Mouse (Mus musculus) mature B cell (primary cell): ENCODE data around the gene Gpr68.

Experiments used
- in situ Hi-C: fragments of 300-500 bp; cut with MboI; formaldehyde crosslinking; loops from 2 replicates; pipeline ENCODE4 v1.14.3; 2019

The Gpr68 gene

DNA sequence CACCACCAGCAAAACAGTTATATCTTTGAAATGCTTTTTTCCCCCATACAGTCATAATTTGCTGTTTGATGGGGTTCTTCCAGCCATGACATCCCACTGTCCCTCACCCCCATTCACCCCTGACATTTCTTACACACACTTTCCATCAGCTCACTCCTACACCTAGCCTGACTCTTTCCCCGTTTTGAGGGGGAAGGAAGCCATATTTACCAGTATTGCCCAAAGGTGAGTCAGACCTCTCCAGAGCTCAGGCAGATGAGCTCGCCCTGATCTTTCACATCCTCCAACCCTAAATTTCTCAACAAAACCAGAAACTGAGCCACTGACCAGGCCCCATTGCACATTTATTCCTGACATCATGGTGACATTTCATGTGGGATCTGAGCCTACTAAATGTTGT is 36.2 kb downstream of the Gpr68 start:
- in situ Hi-C loops = no loop called here

DNA sequence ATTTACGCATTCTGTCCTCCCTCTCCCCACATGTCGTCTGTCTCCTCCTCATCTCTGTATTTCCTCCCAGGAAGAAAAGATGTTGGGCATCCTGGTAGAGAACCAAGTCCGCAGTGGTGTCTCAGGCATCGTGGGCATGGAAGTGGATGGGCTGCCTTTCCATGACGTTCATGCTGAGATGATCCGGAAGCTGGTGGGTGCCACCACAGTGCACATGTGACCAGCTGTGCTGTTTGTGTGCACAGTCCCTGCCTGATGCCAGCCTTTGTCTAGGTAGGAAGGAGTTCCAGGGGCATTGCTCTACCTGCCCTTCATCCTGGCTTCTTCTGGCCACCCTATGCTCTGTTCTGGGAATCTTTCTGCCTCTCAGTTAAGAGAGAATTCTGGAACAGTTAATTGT is 36.8 kb downstream of the Gpr68 start:
- in situ Hi-C loops = no loop called here

DNA sequence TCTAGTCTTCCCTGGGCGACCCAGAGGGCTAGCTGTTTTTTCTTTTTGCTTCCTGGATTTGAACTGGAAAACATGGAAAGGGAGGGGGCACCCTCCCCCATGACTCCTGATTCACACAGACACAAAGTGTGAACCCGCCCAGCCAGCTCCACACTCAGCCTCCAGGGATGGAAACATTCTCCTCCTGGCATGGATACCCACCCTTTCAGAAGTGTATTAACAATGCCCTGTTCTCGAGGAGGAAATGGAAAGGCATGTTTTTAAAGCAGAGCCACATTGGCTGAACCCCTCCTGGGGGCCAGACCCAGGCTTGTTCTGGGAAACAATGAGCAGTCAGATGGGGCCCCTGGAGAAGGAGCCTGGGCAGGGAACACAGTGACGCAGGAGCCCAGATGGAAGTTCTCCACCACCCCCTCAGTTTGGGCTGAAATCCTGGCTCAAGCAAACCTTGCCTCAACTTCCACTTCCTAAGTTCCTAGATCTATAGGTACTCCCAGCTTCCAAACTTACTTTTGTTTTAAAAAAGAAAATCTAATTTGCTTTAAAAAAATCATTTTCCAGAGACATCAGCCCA is 39.9 kb downstream of the Gpr68 start:
- in situ Hi-C loops = no loop called here

DNA sequence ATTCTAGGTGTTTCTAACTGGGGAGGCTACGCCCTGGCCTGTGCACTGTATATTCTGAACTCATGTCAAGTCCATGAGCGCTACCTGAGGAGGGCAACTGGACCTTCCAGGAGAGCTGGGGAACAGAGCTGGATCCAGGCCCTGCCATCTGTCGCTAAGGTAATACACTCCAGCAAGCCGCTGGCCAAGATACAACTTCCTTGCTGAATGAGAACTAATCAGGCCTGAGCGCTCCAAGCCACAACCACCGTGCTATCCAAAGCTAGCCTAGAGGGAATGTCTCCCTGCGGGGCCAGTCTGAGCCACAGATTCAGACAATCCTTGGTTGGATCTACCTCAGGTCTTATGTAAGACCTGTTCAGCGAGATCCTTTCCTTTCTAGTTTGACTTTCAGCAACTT is 40.9 kb downstream of the Gpr68 start:
- in situ Hi-C loops = no loop called here

DNA sequence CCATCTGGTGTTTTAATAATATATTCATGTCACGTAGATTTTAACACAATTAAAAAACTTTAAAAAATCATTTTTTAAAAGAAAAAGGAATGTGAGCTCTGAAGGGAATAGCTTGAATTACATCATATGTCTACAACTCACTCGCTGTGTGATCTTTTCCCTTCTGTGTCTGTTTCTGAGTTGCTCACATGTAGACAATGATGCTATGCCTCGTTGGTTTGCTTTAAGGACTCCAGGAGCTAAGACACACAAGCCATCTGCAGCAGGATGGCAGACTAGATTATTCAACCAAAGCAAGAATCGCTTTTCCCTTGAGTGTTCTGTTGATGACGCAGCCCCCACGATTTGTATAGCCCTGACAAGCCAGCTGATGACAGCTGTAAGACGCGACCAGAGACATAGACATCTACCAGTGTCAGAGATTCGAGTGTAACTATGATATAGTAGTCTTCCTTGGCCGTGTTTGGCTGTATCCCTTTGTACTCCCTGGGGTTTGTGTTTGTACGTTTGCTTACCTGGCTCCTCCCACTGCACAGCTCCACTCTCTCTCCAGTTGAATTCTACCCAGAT is 42.4 kb downstream of the Gpr68 start:
- in situ Hi-C loops = no loop called here

DNA sequence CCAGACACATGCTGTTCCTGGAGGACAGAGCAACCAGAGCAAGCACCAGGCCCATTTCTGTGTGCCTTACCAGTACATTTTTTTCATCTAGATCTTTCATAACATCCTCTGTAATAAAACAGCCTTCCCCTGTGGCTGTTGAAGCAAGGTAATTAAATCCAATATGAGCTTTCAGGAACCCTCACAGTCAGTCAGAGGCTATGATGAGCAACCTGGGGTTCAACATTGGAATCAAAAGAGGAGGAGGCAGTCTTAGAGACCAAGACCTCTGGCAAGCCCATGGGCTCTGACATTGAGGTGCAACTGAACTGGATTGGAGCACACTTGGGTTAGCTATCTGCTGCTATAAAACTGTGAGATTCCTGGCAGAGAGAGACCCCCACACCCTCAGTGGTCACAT is 42.9 kb downstream of the Gpr68 start:
- in situ Hi-C loops = no loop called here

DNA sequence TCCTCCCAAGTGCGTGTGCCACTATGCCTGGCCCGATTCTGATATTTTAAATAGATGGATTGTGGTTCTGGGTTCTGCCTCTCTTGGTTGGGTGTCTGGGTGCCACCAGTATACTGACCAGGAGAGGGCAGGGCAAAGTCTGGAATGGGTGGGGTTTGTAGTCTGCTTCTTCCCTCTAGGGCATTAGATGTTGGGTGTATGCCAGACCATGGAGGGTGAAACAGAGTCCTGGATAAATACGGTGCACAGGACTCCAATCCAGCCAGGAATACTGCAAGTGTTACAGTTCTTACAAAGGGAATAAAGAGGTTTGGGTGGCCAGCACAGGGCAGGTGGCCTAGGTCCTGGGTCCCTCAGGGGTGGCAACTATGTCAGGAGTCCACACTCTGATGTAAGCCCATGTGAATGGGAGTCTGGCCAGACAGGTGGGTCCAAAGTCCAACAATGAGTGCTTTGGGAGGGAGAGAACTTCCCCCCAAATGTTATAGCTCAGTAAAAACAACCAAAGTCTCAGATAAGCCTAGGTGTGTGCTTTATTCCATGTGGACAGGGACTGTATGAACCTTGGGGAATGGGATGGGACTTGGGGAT is 45.0 kb downstream of the Gpr68 start:
- in situ Hi-C loops = no loop called here

DNA sequence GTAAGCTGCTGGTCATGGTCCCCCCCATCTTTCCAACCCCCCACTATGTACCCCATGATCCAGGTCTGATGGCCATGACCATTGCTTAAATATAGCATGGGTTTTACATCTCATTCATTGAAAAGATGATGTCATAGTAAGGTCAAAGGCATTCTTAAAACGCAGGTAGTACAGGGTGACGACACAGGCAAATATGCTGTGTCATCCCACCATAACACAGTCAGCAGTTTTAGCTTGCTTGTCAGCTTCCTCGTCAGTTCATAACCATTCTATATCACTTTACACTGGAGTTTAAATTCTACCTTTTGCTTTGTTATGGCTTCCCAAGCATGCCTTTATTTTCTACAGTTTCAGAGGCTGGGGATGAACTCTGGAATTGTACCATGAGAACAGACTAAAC is 45.7 kb downstream of the Gpr68 start:
- in situ Hi-C loops = no loop called here

DNA sequence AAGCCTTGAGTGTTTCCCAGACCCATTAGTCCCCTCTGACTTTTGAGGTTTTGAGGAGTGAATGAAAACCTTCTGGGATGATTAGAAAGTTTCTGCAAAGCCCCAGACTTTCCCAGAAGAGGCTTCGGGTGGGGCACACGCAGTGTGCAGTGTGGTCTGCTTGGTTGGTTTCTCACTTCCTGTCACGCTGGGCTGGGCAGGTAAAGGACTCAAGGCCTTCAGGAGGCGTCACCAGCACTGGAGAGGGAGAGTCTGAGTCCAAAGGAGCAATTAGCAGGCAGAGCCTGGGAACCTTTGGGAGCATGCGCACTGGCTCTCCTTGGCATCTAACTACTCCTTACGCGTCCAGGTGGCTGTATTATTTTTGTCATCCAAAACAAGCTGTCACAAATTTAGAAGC is 50.2 kb downstream of the Gpr68 start:
- in situ Hi-C loops = no loop called here

DNA sequence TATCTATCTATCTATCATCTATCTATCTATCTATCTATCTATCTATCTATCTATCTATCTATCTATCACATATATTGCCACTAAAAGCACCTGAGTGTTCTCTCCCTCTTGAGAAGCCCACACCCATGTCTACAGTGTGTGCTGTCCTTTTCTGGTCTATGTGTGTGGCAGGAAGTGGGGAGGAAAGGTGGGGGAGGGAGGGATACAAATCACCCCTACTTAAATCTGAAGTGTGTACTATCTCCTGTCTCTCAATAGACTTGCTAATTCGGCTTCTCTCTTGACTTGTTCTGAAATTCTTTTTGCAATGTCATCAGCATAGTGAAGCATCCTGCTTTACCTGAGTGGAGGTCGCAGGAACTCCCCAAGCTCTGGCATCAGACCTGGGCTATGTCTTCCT is 51.7 kb downstream of the Gpr68 start:
- in situ Hi-C loops = no loop called here

DNA sequence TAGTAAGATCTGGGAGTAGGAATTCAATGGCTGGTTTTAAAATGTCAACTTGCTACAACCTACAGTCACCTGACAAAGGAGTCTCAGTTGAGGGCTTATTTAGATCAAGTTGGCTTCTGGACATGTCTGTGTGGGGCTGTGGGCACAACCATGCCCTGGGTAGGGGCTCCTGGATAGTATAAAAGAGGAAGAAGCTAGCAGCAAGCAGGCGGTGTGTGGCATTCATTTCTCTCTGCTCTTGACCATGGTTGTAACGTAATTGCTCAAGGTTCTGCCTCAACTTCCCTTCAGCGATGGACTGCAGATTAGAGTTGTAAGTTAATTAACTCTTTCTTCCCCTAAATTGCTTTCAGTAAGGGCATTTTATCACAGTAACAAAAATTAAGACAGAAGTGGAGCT is 55.6 kb downstream of the Gpr68 start:
- in situ Hi-C loops = no loop called here

DNA sequence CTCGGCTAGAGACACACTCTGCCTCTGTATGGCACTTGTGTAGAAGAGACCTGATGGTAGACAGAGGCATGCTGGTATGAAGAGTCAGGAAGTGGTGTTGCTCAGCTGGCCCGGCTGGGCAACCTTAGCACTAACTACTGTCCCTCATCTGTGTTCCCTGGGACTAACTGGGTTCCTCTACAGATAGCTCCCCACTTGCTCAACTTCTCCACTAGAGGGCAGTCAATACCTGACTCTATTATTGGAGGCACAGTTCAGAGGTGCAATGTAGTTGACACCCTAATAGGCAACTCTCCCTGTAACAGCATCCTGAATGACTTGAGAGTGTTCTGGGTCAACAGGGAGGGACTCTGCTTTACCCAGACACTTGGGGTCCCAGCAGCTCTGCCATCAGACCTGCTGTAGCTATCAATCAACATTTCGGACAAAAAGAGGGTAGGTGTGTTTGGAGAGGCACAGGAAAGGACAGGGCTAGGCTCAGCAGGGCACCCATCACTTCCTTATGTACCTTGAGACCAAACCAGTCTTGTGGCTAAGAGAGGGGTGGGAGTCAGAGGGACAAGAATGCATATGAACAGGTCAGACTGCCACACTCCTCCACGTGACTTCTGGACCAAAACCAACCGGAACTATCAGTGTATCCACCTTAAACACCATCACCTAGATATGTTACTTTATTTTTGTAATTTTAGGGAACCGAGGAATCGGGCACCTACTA is 58.4 kb downstream of the Gpr68 start:
- in situ Hi-C loops = no loop called here

DNA sequence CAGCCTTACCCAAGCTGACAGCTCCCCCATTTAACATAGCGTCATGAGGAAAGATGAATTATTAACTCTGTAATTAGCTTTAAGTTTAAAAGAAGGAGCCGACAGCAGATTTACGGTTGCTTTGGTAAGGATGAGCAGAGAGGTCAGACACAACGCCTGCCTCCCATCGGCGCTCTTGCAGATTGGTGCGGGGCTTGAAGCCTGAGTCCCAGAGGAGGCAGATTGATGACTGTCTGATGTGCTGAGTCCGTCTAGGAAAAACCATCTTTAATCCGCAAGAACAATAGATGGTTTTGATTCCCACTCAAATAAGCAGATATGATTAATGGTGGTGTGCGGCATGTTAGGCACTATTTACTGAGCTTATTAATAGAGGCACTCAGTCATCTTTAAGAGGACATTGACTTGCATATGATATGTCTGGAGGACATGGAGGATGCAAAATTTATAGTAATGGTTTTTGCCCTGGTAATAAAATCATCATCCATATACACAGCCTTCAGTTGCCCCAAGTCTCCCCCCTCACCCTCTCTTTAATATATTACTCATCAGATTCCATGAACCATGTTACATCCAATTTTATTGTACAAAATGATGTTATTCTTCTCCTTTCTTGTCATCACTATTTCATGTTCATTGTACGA is 60.4 kb downstream of the Gpr68 start:
- in situ Hi-C loops = no loop called here

DNA sequence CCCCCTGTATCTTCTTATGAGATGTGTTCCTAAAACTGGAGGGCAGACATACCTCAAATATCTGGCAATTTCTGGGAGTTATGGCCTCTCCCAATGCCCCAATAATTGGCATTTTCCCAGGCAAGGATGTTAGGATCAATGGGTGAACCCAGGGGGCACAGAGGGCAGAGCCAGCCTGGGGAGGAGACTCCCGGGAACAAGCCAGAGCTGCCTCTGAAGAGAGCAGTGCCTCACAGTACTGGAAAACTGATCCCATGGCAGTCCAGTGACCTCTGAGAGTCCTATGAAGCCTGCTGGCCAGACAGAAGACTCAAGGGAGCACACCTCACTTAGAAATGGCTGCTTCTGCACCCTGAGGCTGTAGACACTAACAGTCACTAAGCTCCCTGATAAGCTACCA is 61.4 kb downstream of the Gpr68 start:
- in situ Hi-C loops = no loop called here

DNA sequence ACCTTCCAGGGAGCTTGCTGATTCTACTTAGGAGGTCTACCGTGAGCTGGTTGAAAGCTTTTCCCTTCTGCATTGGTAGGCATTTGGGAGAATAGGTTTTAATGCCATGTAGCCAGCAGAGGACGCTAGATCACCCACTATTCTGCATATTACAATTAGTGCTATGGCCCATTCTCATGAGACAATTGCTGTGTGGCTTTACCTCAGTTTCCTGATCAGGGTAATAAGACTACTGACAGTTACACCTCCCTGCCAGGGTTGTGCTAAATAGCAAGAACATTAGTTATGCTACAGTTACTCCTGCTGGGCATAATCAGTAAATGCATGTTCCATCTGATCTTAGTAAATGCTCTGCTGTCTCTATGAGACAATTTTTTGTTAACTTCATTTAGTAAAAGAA is 62.2 kb downstream of the Gpr68 start:
- in situ Hi-C loops = no loop called here

DNA sequence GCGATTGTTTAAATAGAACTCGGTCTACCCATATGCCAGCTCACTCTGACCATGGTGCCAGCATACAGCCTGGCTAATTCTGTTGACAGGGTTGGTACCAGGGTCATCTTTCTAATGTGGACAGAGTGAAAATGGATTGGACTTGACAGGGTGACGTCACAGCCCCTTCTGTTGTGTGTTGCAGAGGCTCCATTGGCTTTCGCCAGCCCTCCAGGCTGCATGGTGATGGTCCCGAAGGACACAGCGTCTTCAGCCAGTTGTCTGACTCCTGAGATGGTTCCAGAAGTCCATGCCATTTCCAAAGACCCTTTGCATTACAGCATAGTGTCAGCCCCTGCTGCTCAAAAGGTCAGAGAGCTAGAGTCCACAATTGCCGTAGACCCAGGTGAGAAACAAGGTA is 63.5 kb downstream of the Gpr68 start:
- in situ Hi-C loops = loop anchor here (5.0 kb wide), 1 partner anchor 267 kb away; no protein-coding TSS in a partner anchor

DNA sequence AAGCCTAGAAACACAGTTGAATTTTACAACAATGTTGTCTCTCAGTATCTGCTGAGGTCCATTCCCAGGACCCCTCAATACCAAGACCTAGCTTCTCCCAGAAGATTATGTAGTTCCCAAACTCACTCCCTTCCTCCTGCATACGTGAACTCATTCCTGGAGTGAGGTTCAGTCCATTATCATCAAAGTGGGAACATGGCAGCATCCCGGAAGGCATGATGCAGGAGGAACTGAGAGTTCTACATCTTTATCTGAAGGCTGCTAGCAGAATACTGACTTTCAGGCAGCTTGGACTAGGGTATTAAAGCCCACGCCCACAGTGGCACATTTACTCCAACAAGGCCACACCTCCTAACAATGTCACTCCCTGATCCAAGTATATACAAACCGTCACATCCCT is 64.8 kb downstream of the Gpr68 start:
- in situ Hi-C loops = loop anchor here (5.0 kb wide), 1 partner anchor 266 kb away; no protein-coding TSS in a partner anchor

DNA sequence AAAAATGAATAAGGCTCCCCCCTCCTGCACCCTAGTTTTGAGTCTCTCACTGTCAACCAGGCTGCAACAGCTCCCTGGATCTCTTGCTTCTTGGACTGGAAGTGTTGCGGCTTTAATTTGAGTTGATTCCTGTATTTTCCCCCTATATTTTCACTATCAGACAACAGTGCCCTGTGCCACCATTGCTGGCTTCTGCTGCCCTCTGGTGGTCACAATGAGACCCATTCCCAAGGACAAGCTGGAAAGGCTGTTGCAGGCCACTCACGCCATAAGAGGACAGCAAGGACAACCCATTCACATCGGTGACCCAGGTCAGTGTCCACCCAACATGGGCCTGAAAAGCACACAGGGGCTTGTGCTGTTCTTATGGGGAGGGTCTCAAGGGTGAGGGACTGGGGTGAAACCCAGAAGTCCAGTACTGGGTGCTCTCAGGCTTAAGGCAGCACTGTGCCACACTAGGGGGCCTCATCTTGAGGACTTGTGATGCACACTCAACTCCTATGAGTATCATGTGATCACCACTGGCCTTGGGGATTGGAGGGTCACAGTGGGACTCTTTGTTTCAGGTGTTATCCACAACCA is 66.7 kb downstream of the Gpr68 start:
- in situ Hi-C loops = loop anchor here (5.0 kb wide), 1 partner anchor 264 kb away; no protein-coding TSS in a partner anchor

DNA sequence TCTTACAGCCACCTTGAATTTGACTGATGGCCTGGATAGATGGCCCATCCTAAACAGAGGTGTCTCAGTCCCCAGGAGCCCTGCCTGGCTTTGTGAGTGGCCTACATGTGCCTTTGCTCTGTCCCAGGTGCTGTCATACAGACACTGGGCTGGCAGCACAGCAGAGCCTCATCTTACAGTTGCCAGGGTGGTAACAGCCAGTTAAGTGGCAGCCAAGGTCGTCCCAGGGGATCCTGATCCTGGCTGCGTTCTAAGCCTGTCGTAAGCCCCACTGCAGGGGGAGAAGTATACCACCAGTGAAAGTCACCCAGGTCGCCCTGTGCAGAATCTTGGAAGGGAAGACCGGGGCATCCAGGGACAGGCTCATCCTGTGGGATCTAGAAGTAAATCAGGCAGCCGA is 68.1 kb downstream of the Gpr68 start:
- in situ Hi-C loops = loop anchor here (5.0 kb wide), 1 partner anchor 263 kb away; no protein-coding TSS in a partner anchor

DNA sequence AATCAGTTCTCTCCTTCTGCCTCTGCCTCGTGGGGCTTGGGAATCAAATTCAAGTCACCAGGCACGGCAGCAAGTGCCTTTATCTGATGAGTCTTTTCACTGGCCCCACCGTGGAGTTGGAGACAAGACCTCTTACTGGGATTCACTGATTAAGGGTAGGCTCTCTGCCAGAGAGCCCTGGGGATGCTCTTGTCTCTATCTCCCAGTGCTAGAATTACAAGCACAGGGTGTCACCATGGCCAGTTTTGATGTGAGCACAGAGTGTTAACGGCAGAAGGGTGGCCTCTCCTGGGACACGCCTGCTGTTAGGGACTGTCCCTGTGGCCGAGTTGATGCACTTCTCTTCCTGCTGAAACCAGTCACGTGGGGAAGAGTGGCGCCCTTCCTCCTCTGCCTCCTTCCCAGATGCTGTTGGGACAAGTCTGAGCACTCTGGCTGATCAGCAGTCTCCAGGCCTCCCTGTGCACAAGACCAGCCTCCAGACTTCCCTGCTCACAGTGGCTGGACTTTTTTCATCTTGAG is 68.9 kb downstream of the Gpr68 start:
- in situ Hi-C loops = no loop called here

DNA sequence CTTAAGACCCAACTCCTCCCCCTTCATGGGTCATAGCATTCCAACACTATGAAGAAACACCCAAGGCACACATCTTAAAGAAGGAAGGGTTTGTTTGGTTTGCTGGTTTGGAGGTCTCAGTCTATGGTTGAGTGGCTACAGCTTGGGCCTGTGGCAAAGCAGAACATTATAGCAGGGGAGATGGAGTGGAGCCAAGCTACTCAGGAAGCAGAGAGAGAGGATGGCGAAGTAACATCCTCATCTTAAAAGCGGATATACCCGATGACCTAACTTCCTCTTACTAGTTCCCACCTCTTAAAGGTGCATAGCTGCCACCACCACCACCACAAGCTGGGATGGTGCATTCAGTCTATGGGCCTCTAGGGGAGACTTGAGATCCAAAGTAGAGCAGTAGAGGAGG is 70.8 kb downstream of the Gpr68 start:
- in situ Hi-C loops = no loop called here
